Mouse (Mus musculus): ENCODE data around the gene Gatad2a. TPM values are rescaled to one million over a fixed set of nuclear protein-coding genes. Genes with fewer than 3 reads are reported as not detected.

Gene Gatad2a
- total RNA-seq, 2 experiments from 2014 or later = 27.3 to 27.6 TPM

GRCm38 (mm10) chr8:69907106-69907505, 89.1 kb downstream of the Gatad2a start:
- intact Hi-C loops (cut with DNase I) = no loop called here
- DNase-seq (ENCODE audit: low spot score in 2 of 2) = no peak

GRCm38 (mm10) chr8:69906260-69906659, 89.9 kb downstream of the Gatad2a start:
- intact Hi-C loops (cut with DNase I) = no loop called here
- DNase-seq (ENCODE audit: low spot score in 2 of 2) = no peak

GRCm38 (mm10) chr8:69904096-69904495, 92.1 kb downstream of the Gatad2a start:
- intact Hi-C loops (cut with DNase I) = loop anchor here (5.0 kb wide), 1 partner anchor 277 kb away; the partner anchor contains the start of gene Zfp868
- DNase-seq (ENCODE audit: low spot score in 2 of 2) = no peak

GRCm38 (mm10) chr8:69903063-69903542, 93.1 kb downstream of the Gatad2a start:
- DNase-seq (ENCODE audit: low spot score in 2 of 2) = peak; percentile 100
- intact Hi-C loops (cut with DNase I) = loop anchor here (5.0 kb wide), 1 partner anchor 276 kb away; the partner anchor contains the start of gene Zfp868

GRCm38 (mm10) chr8:69902163-69903062, 93.8 kb downstream of the Gatad2a start, which contains the start of the genes Tssk6, Ndufa13 and Yjefn3:
Gene Tssk6, plus strand, starts transcription at chr8:69902184.
Gene Ndufa13, minus strand, starts transcription at chr8:69902558.
Gene Yjefn3, minus strand, starts transcription at chr8:69902712.
- DNase-seq (ENCODE audit: low spot score in 2 of 2) = no peak
- intact Hi-C loops (cut with DNase I) = loop anchor here (5.0 kb wide), 1 partner anchor 275 kb away; the partner anchor contains the start of gene Zfp868

- intact Hi-C loops (cut with DNase I) = loop anchor here (5.0 kb wide), 1 partner anchor 274 kb away; the partner anchor contains the start of gene Zfp868
Observed at GRCm38 (mm10) chr8:69901484-69902162, 94.6 kb downstream of the Gatad2a start.

GRCm38 (mm10) chr8:69900895-69901451, 95.2 kb downstream of the Gatad2a start:
- intact Hi-C loops (cut with DNase I) = loop anchor here (5.0 kb wide), 1 partner anchor 274 kb away; the partner anchor contains the start of gene Zfp868
- no peak for DNase-seq (ENCODE audit: low spot score in 2 of 2)

More at GRCm38 (mm10) chr8:69901484-69902162, 94.6 kb downstream of the Gatad2a start:
- peak; percentile 96 for DNase-seq (ENCODE audit: low spot score in 2 of 2)

- intact Hi-C loops (cut with DNase I) = loop anchor here (5.0 kb wide), 1 partner anchor 273 kb away; the partner anchor contains the start of gene Zfp868
- no peak for DNase-seq (ENCODE audit: low spot score in 2 of 2)
Observed at GRCm38 (mm10) chr8:69899876-69900275, 96.3 kb downstream of the Gatad2a start.

GRCm38 (mm10) chr8:69897857-69898256, 98.3 kb downstream of the Gatad2a start:
- intact Hi-C loops (cut with DNase I) = no loop called here
- no peak for DNase-seq (ENCODE audit: low spot score in 2 of 2)

- intact Hi-C loops (cut with DNase I) = no loop called here
- DNase-seq (ENCODE audit: low spot score in 2 of 2) = no peak
Observed at GRCm38 (mm10) chr8:69895772-69896451, 100.3 kb downstream of the Gatad2a start.

- DNase-seq (ENCODE audit: low spot score in 2 of 2) = no peak
- intact Hi-C loops (cut with DNase I) = no loop called here
Observed at GRCm38 (mm10) chr8:69894836-69895332, 101.3 kb downstream of the Gatad2a start.

- intact Hi-C loops (cut with DNase I) = no loop called here
- no peak for DNase-seq (ENCODE audit: low spot score in 2 of 2)
Observed at GRCm38 (mm10) chr8:69893863-69894262, 102.3 kb downstream of the Gatad2a start.

- intact Hi-C loops (cut with DNase I) = loop anchor here (1.0 kb wide), 1 partner anchor 17 kb away; no protein-coding TSS in a partner anchor
- DNase-seq (ENCODE audit: low spot score in 2 of 2) = peak; percentile 74 to 77
Observed at GRCm38 (mm10) chr8:69890813-69891241, 105.4 kb downstream of the Gatad2a start.

- intact Hi-C loops (cut with DNase I) = no loop called here
Observed at GRCm38 (mm10) chr8:69888902-69889301, 107.3 kb downstream of the Gatad2a start.

GRCm38 (mm10) chr8:69888244-69888866, 107.8 kb downstream of the Gatad2a start:
- no peak for DNase-seq (ENCODE audit: low spot score in 2 of 2)
- intact Hi-C loops (cut with DNase I) = no loop called here

More at GRCm38 (mm10) chr8:69888902-69889301, 107.3 kb downstream of the Gatad2a start:
- DNase-seq (ENCODE audit: low spot score in 2 of 2) = no peak

GRCm38 (mm10) chr8:69887289-69888243, 108.6 kb downstream of the Gatad2a start, which contains the start of gene Cilp2:
Gene Cilp2, minus strand, starts transcription at chr8:69887687.
- intact Hi-C loops (cut with DNase I) = no loop called here
- no peak for DNase-seq (ENCODE audit: low spot score in 2 of 2)

GRCm38 (mm10) chr8:69884141-69884540, 112.0 kb downstream of the Gatad2a start:
- intact Hi-C loops (cut with DNase I) = no loop called here
- DNase-seq (ENCODE audit: low spot score in 2 of 2) = no peak
